Mouse (Mus musculus) forebrain, postnatal 0 days (tissue): Measurements from ENCODE around the gene Cd40lg. TPM values are rescaled to one million over a fixed set of nuclear protein-coding genes. Genes with fewer than 3 reads are reported as not detected.

Experiments
- ATAC-seq: fragments of 200-750 bp; cut with Nextera tagmentation; 2 replicates; pipeline ENCODE4 v1.8.0; 2017; ENCODE audit warnings: mild to moderate bottlenecking, moderate library complexity
- DNase-seq: peaks from one replicate; pipeline ENCODE4 v3.0.0-alpha.2; 2015
- H3K27ac ChIP-seq: fragments of 300-500 bp; sonication (generic); 2 replicates; pipeline ENCODE4 v1.5.1; 2014; ENCODE audit warnings: low read depth, mild to moderate bottlenecking, antibody characterized with exemption, low read length, moderate library complexity, mixed read lengths
- H3K27me3 ChIP-seq: fragments of 300-500 bp; sonication (generic); 2 replicates; pipeline ENCODE4 v1.6.1; 2014; ENCODE audit warnings: mild to moderate bottlenecking, low read length, mixed read lengths; ENCODE audit not compliant: insufficient read depth
- H3K36me3 ChIP-seq: fragments of 300-500 bp; sonication (generic); 2 replicates; pipeline ENCODE4 v1.6.1; 2014; ENCODE audit warnings: mild to moderate bottlenecking, moderate library complexity; ENCODE audit not compliant: insufficient read depth
- H3K4me1 ChIP-seq: fragments of 300-500 bp; sonication (generic); 2 replicates; pipeline ENCODE4 v1.6.1; 2014; ENCODE audit warnings: antibody characterized with exemption; ENCODE audit not compliant: insufficient read depth
- H3K4me2 ChIP-seq: fragments of 300-500 bp; sonication (generic); 2 replicates; pipeline ENCODE4 v1.6.1; 2014; ENCODE audit warnings: low read depth, mild to moderate bottlenecking, moderate library complexity
- H3K4me3 ChIP-seq: fragments of 300-500 bp; sonication (generic); 2 replicates; pipeline ENCODE4 v1.5.1; 2014; ENCODE audit warnings: low read depth, low read length, mixed read lengths
- H3K9ac ChIP-seq: fragments of 300-500 bp; sonication (generic); 2 replicates; pipeline ENCODE4 v1.6.1; 2014; ENCODE audit warnings: mild to moderate bottlenecking
- H3K9me3 ChIP-seq: fragments of 300-500 bp; sonication (generic); 2 replicates; pipeline ENCODE4 v1.6.1; 2016; ENCODE audit warnings: low read length
- CTCF ChIP-seq: sonication (generic); IDR thresholded peaks from 2 replicates; pipeline ENCODE4 v1.5.1; 2016; ENCODE audit warnings: antibody characterized with exemption, control low read depth, low read depth
- WGBS: fragments of 180-500 bp; shearing (Covaris S2); extraction: QIAGEN DNeasy Blood & Tissue Kit; methylation state at CpG from one replicate; pipeline ENCODE4 v1.1.7; 2014; 5-methylcytosine and 5-hydroxymethylcytosine counted together
- polyA plus RNA-seq: library from polyadenylated mRNA; unstranded; fragments of >200 nt; fragmentation: Nextera tagmentation; extraction: Ambion mirVana; gene quantifications from 2 replicates; pipeline ENCODE4 v1.2.1, GENCODE M21; 2015
- total RNA-seq: library from RNA; depleted of rRNA; stranded (reverse); fragments of >200 nt; gene quantifications from 2 replicates; pipeline ENCODE4 v1.2.3, GENCODE M21; 2014

Gene Cd40lg
- total and polyA plus RNA-seq, 2 experiments from 2014 or later = not detected

GRCm38 (mm10) chrX:57196319-57196718, 15.6 kb upstream of the Cd40lg start:
- no peak for TF ChIP-seq CTCF
- H3K4me2 ChIP-seq = no peak overlapping the region
- 79% methylated on average over 9 of the region's 9 CpGs for WGBS
- H3K9me3 ChIP-seq = no peaks in the 10 kb centered on the region
- no peak overlapping the region for H3K27ac ChIP-seq
- no peak overlapping the region for H3K9ac ChIP-seq
- no peaks in the 10 kb centered on the region for H3K27me3 ChIP-seq
- H3K36me3 ChIP-seq = no peaks in the 10 kb centered on the region
- ATAC-seq (no peak), DNase-seq (no peak)
- H3K4me3 ChIP-seq = no peak overlapping the region
- no peaks in the 10 kb centered on the region for H3K4me1 ChIP-seq

- Histone ChIP-seq H3K4me1 (no peaks in the 10 kb centered on the region), H3K36me3 (no peaks in the 10 kb centered on the region), H3K27me3 (no peaks in the 10 kb centered on the region), H3K4me2 (no peak overlapping the region), H3K27ac (no peak overlapping the region), H3K9me3 (no peaks in the 10 kb centered on the region), H3K9ac (no peak overlapping the region), H3K4me3 (no peak overlapping the region)
- 48% methylated on average over 2 of the region's 2 CpGs for WGBS
- DNase-seq (no peak), ATAC-seq (no peak)
- TF ChIP-seq CTCF = no peak
Observed at GRCm38 (mm10) chrX:57198036-57198435, 13.9 kb upstream of the Cd40lg start.

GRCm38 (mm10) chrX:57200397-57200796, 11.5 kb upstream of the Cd40lg start:
- WGBS = 83% methylated on average over 2 of the region's 2 CpGs
- Histone ChIP-seq H3K4me1 (no peaks in the 10 kb centered on the region), H3K9me3 (no peaks in the 10 kb centered on the region), H3K36me3 (no peaks in the 10 kb centered on the region), H3K4me3 (no peak overlapping the region), H3K27ac (no peak overlapping the region), H3K4me2 (no peak overlapping the region), H3K27me3 (no peaks in the 10 kb centered on the region), H3K9ac (no peak overlapping the region)
- TF ChIP-seq CTCF = no peak
- DNase-seq (no peak), ATAC-seq (no peak)

- Histone ChIP-seq H3K9me3 (no peaks in the 10 kb centered on the region), H3K27ac (no peak overlapping the region), H3K4me1 (no peaks in the 10 kb centered on the region), H3K4me2 (no peak overlapping the region), H3K27me3 (no peaks in the 10 kb centered on the region), H3K4me3 (no peak overlapping the region), H3K9ac (no peak overlapping the region), H3K36me3 (no peaks in the 10 kb centered on the region)
- TF ChIP-seq CTCF = no peak
- WGBS = 84% methylated on average over 1 of the region's 1 CpGs
- DNase-seq (no peak), ATAC-seq (no peak)
Observed at GRCm38 (mm10) chrX:57210591-57210990, 1.4 kb upstream of the Cd40lg start.

GRCm38 (mm10) chrX:57212862-57213261, 919 bp downstream of the Cd40lg start:
- Histone ChIP-seq H3K4me1 (no peaks in the 10 kb centered on the region), H3K9ac (no peak overlapping the region), H3K4me2 (no peak overlapping the region), H3K4me3 (no peak overlapping the region), H3K36me3 (no peaks in the 10 kb centered on the region), H3K9me3 (no peaks in the 10 kb centered on the region), H3K27me3 (no peaks in the 10 kb centered on the region), H3K27ac (no peak overlapping the region)
- TF ChIP-seq CTCF = no peak
- WGBS = 69% methylated on average over 3 of the region's 3 CpGs
- peak; percentile 20 for DNase-seq
- ATAC-seq = peak; percentile 50

- no peak overlapping the region for H3K4me2 ChIP-seq
- H3K9me3 ChIP-seq = no peaks in the 10 kb centered on the region
- TF ChIP-seq CTCF = no peak
- no peak overlapping the region for H3K27ac ChIP-seq
- no peaks in the 10 kb centered on the region for H3K4me1 ChIP-seq
- WGBS = 94% methylated on average over 4 of the region's 4 CpGs
- ATAC-seq (no peak), DNase-seq (no peak)
- H3K36me3 ChIP-seq = no peaks in the 10 kb centered on the region
- no peak overlapping the region for H3K4me3 ChIP-seq
- no peak overlapping the region for H3K9ac ChIP-seq
- no peaks in the 10 kb centered on the region for H3K27me3 ChIP-seq
Observed at GRCm38 (mm10) chrX:57215495-57215894, 3.6 kb downstream of the Cd40lg start.

- ATAC-seq (no peak), DNase-seq (no peak)
- Histone ChIP-seq H3K4me3 (no peak overlapping the region), H3K27me3 (no peaks in the 10 kb centered on the region), H3K9ac (no peak overlapping the region), H3K4me1 (no peaks in the 10 kb centered on the region), H3K27ac (no peak overlapping the region), H3K4me2 (no peak overlapping the region), H3K36me3 (no peaks in the 10 kb centered on the region), H3K9me3 (no peaks in the 10 kb centered on the region)
- no peak for TF ChIP-seq CTCF
- 65% methylated on average over 5 of the region's 5 CpGs for WGBS
Observed at GRCm38 (mm10) chrX:57216271-57216670, 4.3 kb downstream of the Cd40lg start.

GRCm38 (mm10) chrX:57219563-57219962, 7.6 kb downstream of the Cd40lg start:
- no peak overlapping the region for H3K27ac ChIP-seq
- no peaks in the 10 kb centered on the region for H3K27me3 ChIP-seq
- no peaks in the 10 kb centered on the region for H3K4me1 ChIP-seq
- no peak for TF ChIP-seq CTCF
- H3K4me2 ChIP-seq = no peak overlapping the region
- ATAC-seq (no peak), DNase-seq (no peak)
- H3K36me3 ChIP-seq = no peaks in the 10 kb centered on the region
- H3K4me3 ChIP-seq = no peak overlapping the region
- H3K9ac ChIP-seq = no peak overlapping the region
- no peaks in the 10 kb centered on the region for H3K9me3 ChIP-seq
- 91% methylated on average over 5 of the region's 5 CpGs for WGBS
